Mouse (Mus musculus) T-cell, adult 2 months (primary cell): ENCODE data around the gene Gm45837.

Experiments
- DNase-seq: peaks from one replicate; pipeline ENCODE4 v3.0.0; 2022; ENCODE audit warnings: low spot score

Gm45837 gene

DNA sequence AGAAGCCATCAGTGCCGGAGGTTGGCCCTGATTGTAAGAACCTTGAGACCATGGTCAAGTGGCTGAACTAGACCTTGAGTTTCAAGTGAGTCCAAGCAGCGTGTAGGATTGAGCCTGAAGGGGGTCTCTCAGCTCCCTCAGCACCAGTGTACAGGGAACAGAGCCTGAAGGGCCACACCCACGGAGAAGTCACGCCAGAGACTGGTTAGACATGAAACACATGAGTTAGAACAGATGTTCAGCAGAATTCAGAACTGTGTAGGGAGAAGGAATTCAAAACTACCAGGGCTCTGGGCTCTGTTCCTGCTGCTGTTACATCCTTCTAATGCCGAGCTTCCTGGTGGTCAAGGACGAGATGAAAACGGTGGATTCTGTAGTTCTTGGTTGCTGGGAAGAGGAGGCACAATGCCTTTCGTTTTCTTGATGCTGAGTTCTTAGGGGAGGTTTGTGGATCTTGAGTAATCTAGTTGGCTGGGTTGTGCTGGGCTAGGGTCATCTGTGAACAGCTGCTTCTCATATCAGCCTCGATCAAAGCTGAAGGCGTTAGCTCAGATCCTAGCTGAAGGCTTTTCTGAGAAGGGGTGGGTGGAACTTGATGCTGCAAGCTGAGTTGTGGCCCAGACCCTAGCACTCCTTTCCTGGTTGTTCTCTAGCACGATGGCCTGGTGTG lies at the start of gene Gm45837:
Gene Gm45837 (plus strand): TSS at position 620 of the 670 bp plus-strand sequence.
- no peak for DNase-seq

DNA sequence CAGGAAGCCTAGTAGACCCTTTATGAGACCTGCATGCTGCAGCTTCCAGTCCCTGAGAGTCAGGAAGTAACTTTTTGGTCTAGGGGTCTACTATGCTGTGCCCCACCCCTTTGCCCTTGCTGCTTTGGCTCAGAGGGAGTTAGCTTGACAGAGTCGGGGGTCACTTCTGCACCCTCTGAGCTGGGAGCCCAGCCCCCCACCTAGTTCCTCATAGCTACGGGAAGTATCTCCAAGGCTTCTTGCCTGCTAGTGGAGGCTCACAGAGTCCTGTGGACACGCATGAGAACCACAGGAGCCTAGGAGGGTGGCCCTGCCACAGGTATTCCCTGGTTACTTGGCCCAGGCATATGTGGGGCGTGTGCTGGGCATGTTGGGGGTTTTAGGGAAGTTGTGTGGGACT lies 49.7 kb upstream of the Gm45837 start:
- DNase-seq = no peak

- DNase-seq = no peak
These were observed 48.9 kb upstream of the Gm45837 start for GRCm38 (mm10) chr7:101361767-101362166.

- DNase-seq = peak; percentile 49
These were observed 47.9 kb upstream of the Gm45837 start for GRCm38 (mm10) chr7:101362791-101363191.

- no peak for DNase-seq
These were observed 46.8 kb upstream of the Gm45837 start for GRCm38 (mm10) chr7:101363914-101364313.

DNA sequence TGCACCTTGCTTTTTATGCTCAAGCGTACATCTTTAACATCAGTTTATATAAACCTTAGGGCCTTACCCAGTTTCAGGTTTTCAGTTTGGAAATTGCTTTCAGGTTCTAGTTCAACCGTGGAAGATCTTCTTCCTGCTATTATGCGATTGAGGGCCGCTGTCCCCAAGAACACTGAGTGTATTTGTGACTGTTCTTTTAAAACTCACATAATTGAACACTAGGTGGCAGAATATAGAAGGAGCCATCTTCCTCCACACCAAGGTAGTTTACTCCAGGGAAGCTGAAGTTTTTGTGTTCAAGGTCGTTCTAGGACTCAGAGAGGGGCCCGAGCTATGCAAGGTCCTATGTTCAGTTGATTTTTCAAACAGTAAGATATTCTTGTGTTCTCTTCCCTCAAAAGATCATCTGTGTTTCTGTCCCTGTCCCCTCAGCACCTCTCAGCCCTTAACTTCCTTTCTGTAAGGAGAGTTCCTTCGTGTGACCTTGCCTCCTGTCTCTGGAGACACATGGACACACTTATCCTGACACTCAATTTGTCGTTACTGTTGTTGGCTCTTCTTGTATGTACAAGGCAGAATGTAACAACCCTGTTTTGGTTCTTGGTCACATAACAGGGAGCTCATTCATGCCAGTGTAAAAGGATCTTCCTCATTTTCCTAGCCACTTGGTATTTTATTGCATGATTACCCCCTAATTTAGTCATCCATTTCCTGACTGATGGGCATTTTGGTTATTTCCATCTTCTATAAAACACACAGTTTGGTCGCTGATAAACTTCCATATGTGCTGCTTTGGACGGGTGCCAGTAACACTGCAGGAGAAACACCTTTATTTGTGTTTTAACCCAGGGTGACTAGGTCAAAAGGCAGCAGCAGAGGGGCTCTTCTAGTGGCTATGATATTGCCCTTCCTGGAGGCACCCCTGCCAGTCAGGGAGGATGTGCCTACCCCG lies 42.5 kb upstream of the Gm45837 start:
- no peak for DNase-seq

DNA sequence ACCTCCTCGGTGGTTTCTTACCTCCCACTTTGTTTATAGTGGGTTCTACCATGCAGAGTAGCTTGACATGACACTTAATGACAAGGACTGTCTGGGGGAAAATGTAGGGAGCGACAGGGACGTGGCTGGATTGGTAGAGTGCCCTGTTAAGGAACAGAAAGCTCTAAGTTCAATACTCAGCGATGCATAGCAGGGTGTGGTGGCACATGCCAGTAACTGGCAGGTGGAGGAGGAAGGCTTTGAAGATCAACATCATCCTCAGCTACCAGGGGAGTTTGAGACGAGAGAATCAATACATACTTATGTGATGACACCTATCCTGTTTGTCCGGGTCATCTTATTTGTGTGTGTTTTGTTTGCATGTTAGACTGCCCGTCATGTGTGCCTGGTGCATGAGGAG lies 41.0 kb upstream of the Gm45837 start:
- DNase-seq = no peak

GRCm38 (mm10) chr7:101373082-101373481 lies 37.6 kb upstream of the Gm45837 start:
- DNase-seq = no peak

DNA sequence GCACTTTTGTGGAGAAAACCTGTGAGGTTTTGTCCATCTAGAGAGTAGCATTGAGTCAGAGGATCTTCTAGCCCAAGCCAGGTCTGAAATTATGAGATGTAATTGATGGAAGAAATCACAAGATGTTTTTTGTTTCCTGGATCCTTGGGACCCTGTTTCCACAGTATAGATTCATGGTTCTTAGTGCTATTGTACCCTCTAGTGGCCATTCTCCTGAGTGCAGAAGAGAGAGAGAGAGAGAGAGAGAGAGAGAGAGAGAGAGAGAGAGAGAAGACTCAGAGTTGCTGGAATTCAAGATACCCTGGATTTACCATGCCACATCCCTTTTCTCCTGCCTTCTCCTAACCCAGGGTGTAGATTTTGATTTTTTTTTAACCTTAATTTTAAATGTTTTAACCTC lies 36.5 kb upstream of the Gm45837 start:
- peak; percentile 42 for DNase-seq

DNA sequence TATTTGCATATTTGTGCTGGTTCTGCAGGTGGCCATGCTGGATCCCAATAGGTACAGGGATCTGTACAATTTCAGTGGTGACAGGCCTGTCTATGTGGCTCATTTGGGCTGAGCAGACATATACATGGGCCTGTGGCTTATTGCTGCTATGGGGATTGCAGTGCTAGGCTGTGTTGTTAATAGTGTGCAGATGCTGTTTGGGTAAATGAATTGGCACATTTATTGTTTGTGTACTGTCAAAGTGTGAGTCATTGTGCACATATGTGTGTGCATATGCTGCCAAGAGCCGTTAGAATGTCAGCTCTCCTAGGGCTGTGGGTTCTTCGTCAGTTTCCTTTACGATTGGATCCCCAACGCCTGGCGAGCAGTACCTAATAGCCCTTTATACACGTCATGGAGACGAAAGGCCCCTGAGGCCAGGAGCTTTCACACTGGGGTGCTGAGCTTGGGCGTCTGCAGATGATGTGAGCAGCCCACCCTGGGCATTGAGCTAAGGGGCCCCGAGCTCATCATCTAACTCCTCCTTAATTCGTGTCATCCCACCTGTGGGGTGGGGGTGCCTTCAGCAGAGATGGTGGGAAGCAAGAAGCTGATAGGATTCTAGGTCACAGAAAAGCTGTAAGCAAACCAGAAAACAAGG lies 33.9 kb upstream of the Gm45837 start:
- no peak for DNase-seq

DNA sequence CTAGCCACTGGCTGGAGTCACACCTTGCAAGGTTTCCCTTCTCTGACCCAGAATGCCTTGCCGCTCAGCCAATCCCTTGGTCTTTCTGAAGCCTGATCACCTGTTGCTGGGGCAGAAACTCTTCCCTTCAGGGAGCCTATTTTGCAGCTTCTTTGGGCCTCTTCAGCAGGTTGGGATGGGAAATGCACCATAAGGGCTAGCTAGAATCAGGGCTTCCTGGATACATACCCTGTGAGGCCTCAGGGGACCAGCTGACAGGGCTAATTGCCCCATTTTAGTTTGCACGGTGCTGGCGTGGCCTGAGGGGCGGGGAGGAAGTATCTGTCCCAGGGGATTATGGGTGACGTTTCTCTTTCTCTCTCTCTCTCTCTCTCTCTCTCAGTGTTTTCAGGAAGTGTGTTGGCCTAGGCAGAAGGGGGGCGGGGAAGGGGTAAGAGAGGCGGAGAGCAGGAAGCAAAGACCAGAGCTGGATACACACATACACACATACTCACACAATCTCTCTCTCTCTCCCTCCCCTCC lies 32.9 kb upstream of the Gm45837 start:
- DNase-seq = peak; percentile 85

DNA sequence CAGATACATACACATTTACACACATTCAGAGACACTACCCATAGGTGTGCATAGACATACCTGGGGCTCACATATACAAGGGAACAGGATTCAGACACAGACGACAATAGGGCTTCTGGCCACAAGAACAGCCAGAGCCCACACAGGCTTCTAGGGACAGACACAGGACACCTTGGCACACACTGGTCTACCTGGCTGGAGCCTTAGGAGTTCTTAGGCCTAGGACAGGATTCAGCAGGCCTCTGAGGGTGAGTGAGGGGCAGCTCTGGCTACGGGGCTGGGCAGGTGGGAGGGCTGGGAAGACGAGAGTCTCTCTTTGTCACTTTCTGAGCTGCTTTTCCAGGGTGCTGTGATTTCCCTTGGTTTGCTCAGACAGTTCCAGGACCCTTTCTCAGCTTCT lies 32.4 kb upstream of the Gm45837 start:
- DNase-seq = no peak

DNA sequence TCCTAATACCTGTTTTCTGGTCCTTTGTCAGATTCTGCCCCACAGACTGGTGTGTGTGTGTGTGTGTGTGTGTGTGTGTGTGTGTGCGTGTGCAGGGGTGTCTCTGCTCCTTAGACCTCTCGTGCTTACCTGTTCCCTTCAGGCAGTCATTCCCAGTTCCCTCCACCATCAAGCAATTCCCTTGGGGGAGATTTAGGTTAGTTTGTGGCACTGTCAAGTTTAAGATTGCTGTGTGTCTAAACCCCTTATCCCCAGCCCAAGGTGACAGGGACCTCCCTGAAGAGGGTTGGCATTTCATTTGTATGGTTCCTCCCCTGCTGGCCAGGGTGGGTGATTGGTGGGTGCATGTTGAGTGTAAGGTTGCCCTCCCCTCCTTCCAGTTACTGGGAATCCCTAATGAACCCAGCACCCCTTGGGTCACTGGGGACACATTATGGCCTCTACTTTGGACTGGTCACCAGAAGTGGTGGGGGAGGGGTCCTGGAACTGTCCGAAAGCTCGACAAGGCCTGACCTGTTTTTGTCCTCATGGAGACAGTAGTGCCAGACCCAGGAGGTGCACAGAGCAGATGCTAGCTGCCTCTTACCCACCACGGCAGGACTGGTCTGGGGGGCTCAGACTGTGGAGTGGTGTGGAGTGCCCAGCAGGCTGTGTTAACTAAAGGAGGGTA lies 31.8 kb upstream of the Gm45837 start:
- no peak for DNase-seq

DNA sequence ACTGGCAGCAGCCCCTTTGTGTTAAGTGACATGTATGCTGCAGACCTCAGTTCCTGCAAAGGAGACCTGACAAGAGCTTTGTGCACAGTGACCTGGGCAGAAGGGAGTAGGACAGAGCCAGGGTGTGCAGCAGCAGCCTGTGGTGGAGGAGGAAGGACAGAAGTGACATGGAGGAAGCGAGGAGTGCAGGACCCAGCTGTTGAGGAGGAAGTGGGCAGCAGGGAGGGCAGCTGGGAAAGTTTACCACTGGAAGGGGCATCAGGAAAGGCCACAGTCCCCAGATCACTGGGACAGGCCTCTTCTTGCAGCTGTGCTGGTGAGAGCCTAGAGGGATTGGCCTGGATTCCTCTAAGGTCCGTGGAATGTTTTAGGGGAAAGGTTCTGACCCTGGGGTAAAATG lies 31.0 kb upstream of the Gm45837 start:
- DNase-seq = no peak

- DNase-seq = no peak
These were observed 29.2 kb upstream of the Gm45837 start for GRCm38 (mm10) chr7:101381512-101381911.

- DNase-seq = peak; percentile 22
These were observed 28.3 kb upstream of the Gm45837 start for GRCm38 (mm10) chr7:101382378-101382777.

DNA sequence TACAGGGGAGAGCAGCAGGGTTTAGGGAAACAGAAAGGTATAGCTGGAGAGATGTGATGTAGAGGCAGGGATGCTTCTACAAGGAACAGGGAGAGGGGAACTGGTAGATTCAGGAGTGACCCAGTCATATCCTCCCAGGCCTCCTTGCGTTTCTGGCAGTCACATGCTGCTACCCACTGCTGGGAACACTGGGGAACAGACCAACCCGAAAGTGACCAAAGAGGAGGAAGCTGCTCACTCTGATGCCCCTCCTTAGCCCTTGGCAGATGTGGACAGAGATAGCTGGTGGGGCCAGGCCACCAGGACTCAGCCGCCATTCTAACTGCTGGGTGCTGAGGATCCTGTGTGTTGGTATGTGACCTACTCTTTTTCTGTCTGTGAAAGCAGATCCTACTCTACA lies 26.9 kb upstream of the Gm45837 start:
- DNase-seq = no peak

GRCm38 (mm10) chr7:101384931-101385330 lies 25.8 kb upstream of the Gm45837 start:
- no peak for DNase-seq

DNA sequence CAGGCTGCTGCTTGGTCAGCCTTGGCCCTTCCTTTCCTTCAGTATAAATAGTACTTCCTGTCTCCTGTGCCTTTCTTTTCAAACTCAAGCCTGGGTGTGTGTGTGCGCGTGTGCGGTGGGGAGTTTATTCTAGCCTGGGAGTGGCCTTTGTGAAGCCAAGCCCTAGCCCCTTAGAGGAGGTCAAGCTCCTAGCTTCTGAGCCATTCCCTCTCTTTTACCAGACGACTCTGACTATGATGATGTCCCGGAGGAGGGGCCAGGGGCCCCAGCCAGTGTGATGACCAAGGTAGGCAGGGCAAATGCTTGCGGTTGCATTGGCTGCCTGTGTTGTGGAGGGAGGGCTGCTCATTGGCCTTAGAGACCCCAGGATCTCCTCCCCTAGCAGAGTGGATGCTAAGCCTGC lies 25.4 kb upstream of the Gm45837 start:
- no peak for DNase-seq

GRCm38 (mm10) chr7:101385866-101386452 lies 24.7 kb upstream of the Gm45837 start:
- DNase-seq = no peak

GRCm38 (mm10) chr7:101389256-101389655 lies 21.4 kb upstream of the Gm45837 start:
- DNase-seq = no peak
